Mouse (Mus musculus): Measurements from ENCODE around the gene Gm26602.

Gene Gm26602

GRCm38 (mm10) chr10:79917532-79918100, 7.0 kb downstream of the Gm26602 start:
- no peak for DNase-seq (ENCODE audit: low spot score)

GRCm38 (mm10) chr10:79918231-79919078, 7.8 kb downstream of the Gm26602 start:
- no peak for DNase-seq (ENCODE audit: low spot score)

DNA sequence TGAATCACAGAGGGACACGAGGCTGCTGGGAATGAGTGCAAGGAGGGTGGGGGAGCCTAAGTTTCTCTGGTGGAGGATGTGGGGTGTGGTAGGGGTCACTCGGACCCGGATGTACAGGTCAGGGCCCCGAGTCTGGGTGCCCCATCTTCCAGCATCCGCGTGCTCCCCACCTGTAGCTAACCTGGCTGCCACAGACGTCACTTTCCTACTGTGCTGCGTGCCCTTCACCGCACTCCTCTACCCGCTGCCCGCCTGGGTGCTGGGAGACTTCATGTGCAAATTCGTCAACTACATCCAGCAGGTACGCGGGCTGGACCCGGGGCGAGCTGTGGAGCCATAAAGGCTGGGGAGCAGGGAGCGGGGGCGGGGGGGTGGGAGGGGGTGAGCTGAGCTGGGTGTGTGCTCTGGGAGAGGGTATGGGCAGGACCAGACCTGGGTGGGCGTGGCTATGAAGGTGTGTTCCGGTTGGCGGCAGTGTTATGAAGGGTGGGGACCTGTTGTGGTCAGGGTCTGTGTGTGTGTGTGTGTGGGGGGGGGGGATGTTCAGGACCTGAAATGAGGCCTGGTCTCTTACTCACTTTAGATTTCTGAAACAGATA, 8.7 kb downstream of the Gm26602 start:
- no peak for DNase-seq (ENCODE audit: low spot score)

- no peak for DNase-seq (ENCODE audit: low spot score)
Observed at GRCm38 (mm10) chr10:79920056-79920890, 9.6 kb downstream of the Gm26602 start.

DNA sequence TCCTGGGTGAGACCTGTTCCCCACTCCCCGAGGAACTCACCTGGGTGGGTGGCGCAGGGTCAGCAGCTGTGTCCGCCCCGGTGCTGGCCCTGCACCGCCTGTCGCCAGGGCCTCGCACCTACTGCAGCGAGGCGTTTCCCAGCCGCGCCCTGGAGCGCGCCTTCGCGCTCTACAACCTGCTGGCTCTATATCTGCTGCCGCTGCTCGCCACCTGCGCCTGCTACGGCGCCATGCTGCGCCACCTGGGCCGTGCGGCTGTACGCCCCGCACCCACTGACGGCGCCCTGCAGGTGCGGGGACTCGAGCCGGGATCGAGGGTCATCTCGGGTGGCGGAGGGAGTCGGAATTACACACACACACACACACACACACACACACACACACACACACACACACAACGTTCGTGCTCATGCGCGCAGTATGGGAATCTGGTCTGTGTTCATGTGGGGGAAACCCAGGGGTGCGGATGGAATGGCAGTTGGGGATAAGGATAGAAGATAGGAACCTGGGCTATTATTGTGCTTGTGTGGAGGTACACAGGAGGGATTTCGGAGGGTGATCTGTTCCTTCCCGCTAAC, 10.4 kb downstream of the Gm26602 start, which contains the start of gene R3hdm4:
Gene R3hdm4, minus strand, starts transcription at position 251 of the 578 bp plus-strand sequence.
- DNase-seq (ENCODE audit: low spot score) = no peak

DNA sequence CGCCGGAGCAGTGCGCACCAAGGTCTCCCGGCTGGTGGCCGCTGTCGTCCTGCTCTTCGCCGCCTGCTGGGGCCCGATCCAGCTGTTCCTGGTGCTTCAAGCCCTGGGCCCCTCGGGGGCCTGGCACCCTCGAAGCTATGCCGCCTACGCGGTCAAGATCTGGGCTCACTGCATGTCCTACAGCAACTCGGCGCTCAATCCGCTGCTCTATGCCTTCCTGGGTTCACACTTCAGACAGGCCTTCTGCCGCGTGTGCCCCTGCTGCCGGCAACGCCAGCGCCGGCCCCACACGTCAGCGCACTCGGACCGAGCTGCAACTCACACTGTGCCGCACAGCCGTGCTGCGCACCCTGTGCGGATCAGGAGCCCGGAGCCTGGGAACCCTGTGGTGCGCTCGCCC, 10.9 kb downstream of the Gm26602 start:
- DNase-seq (ENCODE audit: low spot score) = no peak

DNA sequence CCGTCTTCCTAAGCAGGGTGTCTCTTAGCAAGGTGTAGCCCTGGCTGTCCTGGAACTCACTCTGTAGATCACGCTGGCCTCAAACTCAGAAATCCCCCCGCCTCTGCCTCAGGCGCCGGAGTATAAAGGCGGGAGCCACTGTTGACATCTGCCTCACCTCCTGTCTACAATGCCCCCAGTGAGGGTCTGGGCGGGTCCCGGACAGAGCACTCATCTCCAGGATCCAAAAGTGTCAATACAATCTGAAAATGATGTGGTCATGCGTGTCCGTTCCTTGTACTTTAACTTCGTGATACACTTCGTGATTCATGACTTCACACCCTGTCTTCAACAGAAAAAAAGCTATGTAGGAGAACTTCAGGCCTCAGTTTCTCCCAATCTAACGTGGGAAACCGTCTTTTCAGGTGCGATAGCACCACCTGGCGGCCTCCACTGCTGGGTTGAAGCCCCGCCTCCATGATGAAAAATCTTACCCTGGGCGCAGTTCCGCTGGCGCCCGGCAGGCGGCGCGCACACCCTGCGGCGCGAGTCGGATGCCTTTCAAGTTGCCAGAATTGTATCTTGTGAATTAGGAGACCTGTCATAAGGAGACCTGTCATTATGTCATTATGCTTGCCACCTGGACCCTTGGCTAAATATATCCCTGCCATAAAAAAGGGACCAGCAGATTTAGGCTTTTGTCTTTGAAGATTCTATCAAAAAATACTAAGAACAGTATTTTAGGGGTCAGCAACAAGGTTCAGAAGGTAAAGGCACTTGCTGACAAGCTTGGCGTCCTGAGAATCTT, 14.5 kb downstream of the Gm26602 start:
- peak; percentile 91 for DNase-seq (ENCODE audit: low spot score)

DNA sequence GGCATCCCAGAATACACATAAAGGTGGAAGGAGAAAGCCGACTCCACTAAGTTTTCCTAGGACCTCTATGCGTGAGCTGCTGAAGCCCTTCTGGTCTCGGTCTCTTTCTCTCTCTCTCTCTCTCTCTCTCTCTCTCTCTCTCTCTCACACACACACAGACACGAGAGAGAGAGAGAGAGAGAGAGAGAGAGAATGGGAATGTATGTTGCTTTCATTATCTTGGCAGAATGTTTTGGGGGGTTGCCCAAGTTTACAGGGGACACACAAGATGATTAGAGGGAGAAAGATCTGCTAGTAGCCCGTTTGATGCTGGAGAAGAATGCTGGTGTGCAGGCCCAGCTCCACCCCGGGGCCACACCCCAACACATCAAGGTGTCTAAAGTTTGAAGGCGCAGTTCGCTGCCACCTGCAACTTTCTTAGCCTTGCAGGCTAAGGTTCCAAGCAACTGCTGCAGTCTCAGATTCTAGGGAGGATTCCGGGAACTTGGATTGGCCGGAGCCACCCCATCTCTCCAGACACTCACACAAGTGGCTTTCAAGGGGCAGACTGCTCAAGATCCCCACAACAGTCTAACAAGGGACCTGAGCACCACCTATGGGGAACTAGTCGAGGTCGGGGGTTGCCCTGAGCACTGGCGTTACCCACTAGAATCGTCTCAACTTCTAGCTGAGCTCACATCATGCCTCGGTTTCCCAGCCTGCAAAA, 15.3 kb downstream of the Gm26602 start:
- no peak for DNase-seq (ENCODE audit: low spot score)

DNA sequence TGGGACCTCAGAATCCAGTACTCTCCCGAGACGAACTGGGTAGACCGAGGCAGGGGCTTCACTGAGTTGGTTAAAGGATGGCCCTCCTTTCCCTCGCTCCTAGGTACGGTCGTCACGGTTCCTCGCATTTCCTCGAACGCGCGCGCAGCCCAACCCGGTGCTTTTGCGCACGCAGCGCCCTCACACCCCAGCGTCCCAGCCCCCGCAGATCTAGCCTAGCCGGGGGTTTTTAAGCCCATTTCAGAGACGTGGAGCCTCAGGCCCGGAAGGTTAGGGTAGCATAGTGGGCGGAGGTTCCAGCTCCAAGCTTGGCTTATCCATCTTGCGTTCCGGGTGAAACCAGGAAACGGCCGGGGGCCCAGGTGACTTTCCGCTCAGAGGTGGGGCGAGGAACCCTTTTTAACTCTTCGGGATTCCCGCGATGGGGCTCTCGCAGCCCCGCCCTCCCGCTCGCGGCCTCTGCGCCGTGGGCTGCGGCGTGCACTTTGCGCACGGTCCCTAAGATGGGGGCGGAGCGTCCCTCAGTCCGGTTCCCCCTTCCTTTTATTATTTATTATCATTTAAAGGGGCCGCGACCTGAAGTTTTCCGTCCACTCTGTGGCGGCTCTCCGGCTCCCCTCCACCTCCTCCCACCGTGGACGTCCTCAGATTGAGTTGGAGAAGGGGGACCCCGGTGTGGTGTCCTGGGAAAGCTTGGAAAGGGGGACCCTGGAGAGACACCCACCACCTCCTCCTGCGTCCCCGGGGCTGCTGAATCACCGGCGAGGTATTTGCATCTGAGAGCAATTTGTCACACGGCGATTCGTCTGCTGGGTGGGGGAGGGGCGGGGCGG, 16.1 kb downstream of the Gm26602 start, which contains the start of gene Arid3a:
Gene Arid3a, plus strand, starts transcription at position 553 of the 833 bp plus-strand sequence.
- DNase-seq (ENCODE audit: low spot score) = peak; percentile 93

- peak; percentile 77 for DNase-seq (ENCODE audit: low spot score)
Observed at GRCm38 (mm10) chr10:79927324-79928029, 16.8 kb downstream of the Gm26602 start.

DNA sequence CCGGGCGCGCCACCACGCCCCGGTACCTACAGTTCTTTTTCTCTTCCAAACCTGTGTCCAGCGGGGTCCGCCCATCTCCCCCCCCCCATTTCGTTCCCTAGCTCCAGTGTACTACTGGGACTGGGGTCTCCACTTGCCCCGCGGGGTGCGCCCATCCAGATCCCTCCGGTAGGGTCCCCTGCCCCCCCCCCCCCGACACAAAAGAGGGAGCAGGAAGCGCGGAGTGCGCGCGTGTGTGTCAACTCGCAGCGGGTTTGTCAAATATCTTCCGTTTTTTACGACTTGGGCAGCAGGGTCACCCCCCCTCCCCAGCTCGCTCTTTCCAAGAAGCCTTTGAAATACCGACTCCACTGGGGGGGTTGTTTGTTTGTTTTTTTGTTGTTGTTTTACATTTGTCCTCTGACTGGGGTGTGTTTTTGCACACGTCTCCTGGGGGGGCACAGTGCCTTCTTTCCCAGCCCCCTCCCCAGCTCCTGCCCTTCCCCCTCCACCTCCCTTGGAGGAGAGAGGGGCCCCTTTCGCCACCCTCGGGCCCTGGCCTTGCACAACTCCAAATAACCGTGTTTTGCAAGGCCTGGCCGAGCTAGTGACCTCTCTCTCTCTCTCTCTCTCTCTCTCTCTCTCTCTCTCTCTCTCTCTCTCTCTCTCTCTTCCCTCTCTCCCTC, 17.5 kb downstream of the Gm26602 start:
- peak; percentile 66 for DNase-seq (ENCODE audit: low spot score)

GRCm38 (mm10) chr10:79928907-79929701, 18.4 kb downstream of the Gm26602 start:
- DNase-seq (ENCODE audit: low spot score) = peak; percentile 47

DNA sequence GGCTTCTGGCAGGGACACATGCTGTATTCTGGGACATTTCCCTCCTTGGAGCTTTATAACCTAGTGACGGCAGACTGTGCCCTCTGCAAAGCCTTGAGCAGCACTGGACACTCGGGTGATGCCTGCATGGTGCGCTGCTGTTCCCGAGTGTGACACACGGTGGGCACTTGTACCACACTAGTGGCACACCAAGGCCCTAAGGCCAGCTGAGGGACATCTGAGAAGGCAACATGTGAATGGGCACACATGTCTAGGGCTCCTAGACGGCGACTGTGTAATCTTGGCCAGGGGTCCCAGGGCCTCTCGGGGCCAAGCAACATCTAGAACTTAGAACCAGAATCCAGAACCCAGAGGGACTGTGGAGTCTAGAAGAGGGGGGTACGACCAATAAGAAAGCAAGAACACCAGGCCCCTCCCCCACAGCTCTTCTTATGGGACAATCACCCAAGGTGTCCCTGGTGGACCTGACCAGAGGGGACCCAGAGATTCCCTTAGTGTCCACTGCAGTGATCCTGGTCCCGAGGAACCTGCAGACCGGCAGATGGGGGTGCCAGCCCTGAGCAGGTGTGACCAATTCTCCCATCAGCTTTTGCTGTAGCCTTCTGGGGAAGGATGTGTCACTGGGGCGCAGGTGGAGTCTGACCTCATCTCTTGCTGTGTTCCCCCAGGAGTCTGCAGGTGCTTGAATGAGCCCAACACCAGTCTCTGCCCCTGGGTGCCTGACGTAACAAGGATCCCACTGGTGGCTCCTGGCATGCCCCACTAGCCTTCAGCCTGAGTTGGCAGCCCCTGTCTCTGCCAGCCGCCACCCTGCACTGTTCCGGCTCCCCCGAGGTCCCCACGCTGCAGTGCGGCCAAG, 19.5 kb downstream of the Gm26602 start:
- no peak for DNase-seq (ENCODE audit: low spot score)

DNA sequence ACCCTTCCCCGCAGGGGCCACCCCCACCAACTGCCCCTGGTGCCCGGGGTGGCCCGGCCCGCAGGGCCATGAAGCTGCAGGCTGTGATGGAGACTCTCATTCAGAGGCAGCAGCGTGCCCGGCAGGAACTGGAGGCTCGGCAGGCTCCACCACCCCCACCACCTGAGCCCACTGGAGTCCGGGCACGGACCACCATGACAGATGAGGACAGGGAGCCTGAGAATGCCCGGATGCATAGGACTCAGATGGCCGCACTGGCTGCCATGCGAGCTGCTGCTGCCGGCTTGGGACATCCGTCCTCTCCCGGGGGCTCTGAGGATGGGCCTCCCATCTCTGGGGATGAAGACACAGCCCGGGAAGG, 20.1 kb downstream of the Gm26602 start:
- no peak for DNase-seq (ENCODE audit: low spot score)

GRCm38 (mm10) chr10:79931797-79932196, 21.1 kb downstream of the Gm26602 start:
- no peak for DNase-seq (ENCODE audit: low spot score)

DNA sequence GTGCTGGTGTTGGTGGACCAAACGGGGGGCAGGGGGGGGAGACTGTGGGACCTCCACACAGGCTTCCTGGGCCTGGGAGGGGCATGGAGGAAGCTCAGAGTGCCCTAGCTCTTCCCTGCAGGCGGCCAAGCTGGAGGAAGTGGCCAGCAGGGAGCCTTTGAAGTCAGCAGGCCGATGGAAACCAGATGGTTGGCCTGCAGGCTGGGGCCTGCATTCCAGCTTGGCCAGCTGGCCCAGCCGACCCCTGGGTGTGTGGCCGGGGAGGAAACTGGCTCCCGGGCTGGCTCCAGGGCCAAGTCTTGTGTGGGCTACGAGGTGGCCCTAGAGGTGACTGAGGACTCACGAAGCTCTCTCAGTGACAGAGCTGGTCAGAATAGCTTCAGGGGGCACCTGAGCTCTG, 22.1 kb downstream of the Gm26602 start:
- DNase-seq (ENCODE audit: low spot score) = peak; percentile 80

Measured in embryo, embryonic 10.5 days (tissue).